Mouse (Mus musculus) liver, adult 2 months (tissue): ENCODE data around the gene Cnst.

Experiments
- CTCF ChIP-seq: fragments of 200-500 bp; IDR thresholded peaks from 2 replicates; pipeline ENCODE4 v1.5.1; 2011; ENCODE audit warnings: low read depth, low read length, control low read depth
- POLR2A ChIP-seq: fragments of 200-500 bp; IDR thresholded peaks from 2 replicates; pipeline ENCODE4 v1.6.1; 2011; ENCODE audit warnings: low read length, control low read depth; ENCODE audit not compliant: insufficient read depth; ENCODE audit errors: extremely low read depth

DNA sequence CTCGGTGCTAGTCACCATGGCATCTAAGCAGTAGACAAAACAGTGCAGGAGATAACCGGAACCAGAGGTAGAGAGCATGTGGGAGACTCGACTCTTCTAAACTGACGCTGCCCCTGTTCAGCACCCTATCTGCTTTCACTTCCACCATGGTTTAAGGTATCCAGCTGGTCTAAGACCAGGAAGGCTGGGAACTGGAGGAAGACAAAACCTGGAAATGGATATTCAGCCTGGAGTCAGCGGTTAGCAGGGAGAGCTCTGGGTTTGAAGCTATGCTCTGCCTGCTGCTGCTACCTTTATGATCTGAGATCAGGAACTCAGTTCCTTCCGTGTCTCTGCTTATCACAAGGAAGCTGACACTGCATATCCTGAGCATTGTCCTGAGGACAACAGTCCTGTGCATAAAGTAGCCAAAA is 35.9 kb downstream of the Cnst start:
- TF ChIP-seq CTCF (no peak), POLR2A (no peak)
